Mouse (Mus musculus): ENCODE results near the gene Acsm3. TPM values are rescaled to one million over a fixed set of nuclear protein-coding genes. Genes with fewer than 3 reads are reported as not detected.
A peak's percentile ranks its signal among the peaks of the same experiment; 100 is the strongest.
"Not testable (repeated sequence)": the region's sequence is repeated elsewhere in the genome, so short reads cannot be mapped to it uniquely, and the experiment has no call there.

The Acsm3 gene
- total RNA-seq (2021), result not detected

GRCm38 (mm10) chr7:119760527-119760951, at the start of gene Acsm3:
TSS of gene Acsm3 (plus strand) at chr7:119760923.
- DNase-seq (ENCODE audit: extremely low spot score in 1 of 2, low spot score in 1 of 2), result no peak

- DNase-seq (ENCODE audit: extremely low spot score in 1 of 2, low spot score in 1 of 2), result no peak
These were observed 46.6 kb upstream of the Acsm3 start for GRCm38 (mm10) chr7:119714111-119714510.

GRCm38 (mm10) chr7:119720253-119720946, 40.3 kb upstream of the Acsm3 start, which contains the start of gene Thumpd1:
TSS of gene Thumpd1 (minus strand) at chr7:119720798.
- peak; percentile 98 for DNase-seq (ENCODE audit: extremely low spot score in 1 of 2, low spot score in 1 of 2)

- peak; percentile 7 to 13 for DNase-seq (ENCODE audit: extremely low spot score in 1 of 2, low spot score in 1 of 2)
These were observed 39.8 kb upstream of the Acsm3 start for GRCm38 (mm10) chr7:119720947-119721310.

GRCm38 (mm10) chr7:119727621-119728020, 33.1 kb upstream of the Acsm3 start:
- DNase-seq (ENCODE audit: extremely low spot score in 1 of 2, low spot score in 1 of 2), result no peak

GRCm38 (mm10) chr7:119731262-119731661, 29.5 kb upstream of the Acsm3 start:
- DNase-seq (ENCODE audit: extremely low spot score in 1 of 2, low spot score in 1 of 2), result not testable (repeated sequence)

GRCm38 (mm10) chr7:119738877-119739276, 21.8 kb upstream of the Acsm3 start:
- DNase-seq (ENCODE audit: extremely low spot score in 1 of 2, low spot score in 1 of 2), result no peak

- DNase-seq (ENCODE audit: extremely low spot score in 1 of 2, low spot score in 1 of 2), result not testable (repeated sequence)
These were observed 20.8 kb upstream of the Acsm3 start for GRCm38 (mm10) chr7:119739798-119740468.

GRCm38 (mm10) chr7:119744321-119744720, 16.4 kb upstream of the Acsm3 start:
- DNase-seq (ENCODE audit: extremely low spot score in 1 of 2, low spot score in 1 of 2), result no peak

GRCm38 (mm10) chr7:119745869-119746268, 14.9 kb upstream of the Acsm3 start:
- DNase-seq (ENCODE audit: extremely low spot score in 1 of 2, low spot score in 1 of 2), result no peak

GRCm38 (mm10) chr7:119748761-119749160, 12.0 kb upstream of the Acsm3 start:
- no peak for DNase-seq (ENCODE audit: extremely low spot score in 1 of 2, low spot score in 1 of 2)

- DNase-seq (ENCODE audit: extremely low spot score in 1 of 2, low spot score in 1 of 2), result no peak
These were observed 10.8 kb upstream of the Acsm3 start for GRCm38 (mm10) chr7:119749942-119750341.

GRCm38 (mm10) chr7:119753696-119754095, 7.0 kb upstream of the Acsm3 start:
- DNase-seq (ENCODE audit: extremely low spot score in 1 of 2, low spot score in 1 of 2), result no peak

GRCm38 (mm10) chr7:119762166-119762697, 1.5 kb downstream of the Acsm3 start:
- no peak for DNase-seq (ENCODE audit: extremely low spot score in 1 of 2, low spot score in 1 of 2)

GRCm38 (mm10) chr7:119764377-119764776, 3.7 kb downstream of the Acsm3 start:
- no peak for DNase-seq (ENCODE audit: extremely low spot score in 1 of 2, low spot score in 1 of 2)

GRCm38 (mm10) chr7:119766996-119767395, 6.3 kb downstream of the Acsm3 start:
- no peak for DNase-seq (ENCODE audit: extremely low spot score in 1 of 2, low spot score in 1 of 2)

GRCm38 (mm10) chr7:119769895-119770294, 9.2 kb downstream of the Acsm3 start:
- no peak for DNase-seq (ENCODE audit: extremely low spot score in 1 of 2, low spot score in 1 of 2)

- no peak for DNase-seq (ENCODE audit: extremely low spot score in 1 of 2, low spot score in 1 of 2)
These were observed 22.7 kb downstream of the Acsm3 start for GRCm38 (mm10) chr7:119783453-119783852.

GRCm38 (mm10) chr7:119784908-119785307, 24.2 kb downstream of the Acsm3 start:
- no peak for DNase-seq (ENCODE audit: extremely low spot score in 1 of 2, low spot score in 1 of 2)

GRCm38 (mm10) chr7:119789024-119789423, 28.3 kb downstream of the Acsm3 start:
- DNase-seq (ENCODE audit: extremely low spot score in 1 of 2, low spot score in 1 of 2), result no peak

GRCm38 (mm10) chr7:119793586-119794250, 33.0 kb downstream of the Acsm3 start, which contains the start of the genes Rexo5 and Eri2:
TSS of gene Rexo5 (plus strand) at chr7:119794006.
TSS of gene Eri2 (minus strand) at chr7:119794058.
- DNase-seq (ENCODE audit: extremely low spot score in 1 of 2, low spot score in 1 of 2), result peak; percentile 57 to 68

Data from layer of hippocampus, postnatal 25 days (tissue).